Mouse (Mus musculus) hindbrain, embryonic 13.5 days (tissue): Measurements from ENCODE around the gene Usp39. TPM values are rescaled to one million over a fixed set of nuclear protein-coding genes. Genes with fewer than 3 reads are reported as not detected.

Experiments used
- ATAC-seq: fragments of 200-750 bp; cut with Nextera tagmentation; 2 replicates; pipeline ENCODE4 v1.8.0; 2017; ENCODE audit warnings: moderate TSS enrichment; ENCODE audit not compliant: low FRiP score
- H3K27ac ChIP-seq: fragments of 300-500 bp; sonication (generic); 2 replicates; pipeline ENCODE4 v1.5.1; 2015; ENCODE audit warnings: inconsistent platforms, mild to moderate bottlenecking, moderate library complexity
- H3K27me3 ChIP-seq: fragments of 300-500 bp; sonication (generic); 2 replicates; pipeline ENCODE4 v1.6.1; 2015; ENCODE audit warnings: mild to moderate bottlenecking, inconsistent platforms
- H3K36me3 ChIP-seq: fragments of 300-500 bp; sonication (generic); 2 replicates; pipeline ENCODE4 v1.6.1; 2015; ENCODE audit warnings: mild to moderate bottlenecking, inconsistent platforms
- H3K4me1 ChIP-seq: fragments of 300-500 bp; sonication (generic); replicated peaks from 2 replicates; pipeline ENCODE4 v1.6.1; 2015; ENCODE audit warnings: inconsistent platforms
- H3K4me2 ChIP-seq: fragments of 300-500 bp; sonication (generic); 2 replicates; pipeline ENCODE4 v1.6.1; 2015; ENCODE audit warnings: inconsistent platforms, mild to moderate bottlenecking, moderate library complexity
- H3K4me3 ChIP-seq: fragments of 300-500 bp; sonication (generic); 2 replicates; pipeline ENCODE4 v1.5.1; 2015; ENCODE audit warnings: mild to moderate bottlenecking, inconsistent platforms
- H3K9ac ChIP-seq: fragments of 300-500 bp; sonication (generic); 2 replicates; pipeline ENCODE4 v1.6.1; 2015; ENCODE audit warnings: mild to moderate bottlenecking, inconsistent platforms
- H3K9me3 ChIP-seq: fragments of 300-500 bp; sonication (generic); 2 replicates; pipeline ENCODE4 v1.6.1; 2016; ENCODE audit warnings: inconsistent platforms
- WGBS: fragments of 180-500 bp; shearing (Covaris S2); methylation state at CpG from one replicate; pipeline ENCODE4 v1.1.7; 2015; 5-methylcytosine and 5-hydroxymethylcytosine counted together
- polyA plus RNA-seq: library from polyadenylated mRNA; unstranded; fragments of >200 nt; fragmentation: Nextera tagmentation; extraction: Ambion mirVana; gene quantifications from 2 replicates; pipeline ENCODE4 v1.2.1, GENCODE M21; 2015

The Usp39 gene
- polyA plus RNA-seq, 1 experiment from 2014 or later: 46.7 TPM

- 0 out of 2 replicates have a peak, but pooled peaks cover 2% of the 10 kb centered on the region for H3K4me1 ChIP-seq
- H3K27me3 ChIP-seq: no peaks in the 10 kb centered on the region
- no peak overlapping the region for H3K4me3 ChIP-seq
- no peak overlapping the region for H3K4me2 ChIP-seq
- no peak overlapping the region for H3K9ac ChIP-seq
- no peaks in the 10 kb centered on the region for H3K36me3 ChIP-seq
- H3K27ac ChIP-seq: no peak overlapping the region
- WGBS: 87% methylated on average over 13 of the region's 13 CpGs
- no peaks in the 10 kb centered on the region for H3K9me3 ChIP-seq
- ATAC-seq: no peak
Measured at GRCm38 (mm10) chr6:72276972-72277441, 68.0 kb downstream of the Usp39 start.

GRCm38 (mm10) chr6:72276141-72276540 lies 68.8 kb downstream of the Usp39 start:
- Histone ChIP-seq H3K36me3 (no peaks in the 10 kb centered on the region), H3K9me3 (no peaks in the 10 kb centered on the region), H3K4me3 (no peak overlapping the region), H3K4me1 (0 out of 2 replicates have a peak, but pooled peaks cover 2% of the 10 kb centered on the region), H3K27me3 (no peaks in the 10 kb centered on the region), H3K9ac (no peak overlapping the region), H3K27ac (no peak overlapping the region), H3K4me2 (no peak overlapping the region)
- 91% methylated on average over 6 of the region's 6 CpGs for WGBS
- ATAC-seq: no peak

- H3K27me3 ChIP-seq: no peaks in the 10 kb centered on the region
- no peaks in the 10 kb centered on the region for H3K36me3 ChIP-seq
- WGBS: 74% methylated on average over 4 of the region's 4 CpGs
- no peak overlapping the region for H3K4me2 ChIP-seq
- H3K4me3 ChIP-seq: no peak overlapping the region
- no peak overlapping the region for H3K27ac ChIP-seq
- no peak overlapping the region for H3K9ac ChIP-seq
- no peak for ATAC-seq
- 0 out of 2 replicates have a peak, but pooled peaks cover 2% of the 10 kb centered on the region for H3K4me1 ChIP-seq
- no peaks in the 10 kb centered on the region for H3K9me3 ChIP-seq
Measured at GRCm38 (mm10) chr6:72275527-72275926, 69.5 kb downstream of the Usp39 start.

GRCm38 (mm10) chr6:72273153-72273552 lies 71.8 kb downstream of the Usp39 start:
- no peaks in the 10 kb centered on the region for H3K36me3 ChIP-seq
- 84% methylated on average over 6 of the region's 6 CpGs for WGBS
- H3K4me2 ChIP-seq: no peak overlapping the region
- no peaks in the 10 kb centered on the region for H3K9me3 ChIP-seq
- no peak overlapping the region for H3K4me3 ChIP-seq
- ATAC-seq: no peak
- no peak overlapping the region for H3K9ac ChIP-seq
- no peaks in the 10 kb centered on the region for H3K27me3 ChIP-seq
- peaks cover 7% of the 10 kb centered on the region for H3K4me1 ChIP-seq
- no peak overlapping the region for H3K27ac ChIP-seq

GRCm38 (mm10) chr6:72272161-72272696 lies 72.8 kb downstream of the Usp39 start:
- H3K9me3 ChIP-seq: no peaks in the 10 kb centered on the region
- H3K4me2 ChIP-seq: no peak overlapping the region
- H3K27me3 ChIP-seq: no peaks in the 10 kb centered on the region
- peaks cover 7% of the 10 kb centered on the region for H3K4me1 ChIP-seq
- H3K9ac ChIP-seq: no peak overlapping the region
- no peak for ATAC-seq
- H3K36me3 ChIP-seq: no peaks in the 10 kb centered on the region
- WGBS: 88% methylated on average over 10 of the region's 10 CpGs
- H3K4me3 ChIP-seq: no peak overlapping the region
- H3K27ac ChIP-seq: no peak overlapping the region

- WGBS: 86% methylated on average over 11 of the region's 11 CpGs
- Histone ChIP-seq H3K27me3 (0 out of 2 replicates have a peak, but pooled peaks cover 4% of the 10 kb centered on the region), H3K36me3 (no peaks in the 10 kb centered on the region), H3K9ac (no peak overlapping the region), H3K27ac (no peak overlapping the region), H3K4me2 (no peak overlapping the region), H3K4me3 (no peak overlapping the region), H3K4me1 (peaks cover 7% of the 10 kb centered on the region), H3K9me3 (no peaks in the 10 kb centered on the region)
- no peak for ATAC-seq
Measured at GRCm38 (mm10) chr6:72270952-72271519, 73.9 kb downstream of the Usp39 start.

GRCm38 (mm10) chr6:72270258-72270657 lies 74.7 kb downstream of the Usp39 start:
- H3K9me3 ChIP-seq: no peaks in the 10 kb centered on the region

More at GRCm38 (mm10) chr6:72270258-72270657, 74.7 kb downstream of the Usp39 start:
- H3K36me3 ChIP-seq: no peaks in the 10 kb centered on the region
- 0 out of 2 replicates have a peak, but pooled peaks cover 4% of the 10 kb centered on the region for H3K27me3 ChIP-seq
- 81% methylated on average over 5 of the region's 5 CpGs for WGBS
- peaks cover 7% of the 10 kb centered on the region for H3K4me1 ChIP-seq
- ATAC-seq: no peak
- no peak overlapping the region for H3K4me3 ChIP-seq
- no peak overlapping the region for H3K9ac ChIP-seq
- H3K27ac ChIP-seq: no peak overlapping the region
- H3K4me2 ChIP-seq: no peak overlapping the region

Other genes starting within 250 kb of the Usp39 start
- 52.9 and 53.9 TPM in 2 replicates for gene St3gal5, start 247.6 kb downstream of the Usp39 start, polyA plus RNA-seq
- 3.2 and 4.2 TPM in 2 replicates for gene Atoh8, start 109.6 kb downstream of the Usp39 start, polyA plus RNA-seq
- gene Sftpb, start 40.6 kb downstream of the Usp39 start, polyA plus RNA-seq: 0.40 TPM in 1 of 2 replicates, not detected in the other
- 20.6 and 21.1 TPM in 2 replicates for gene 0610030E20Rik, start 2.1 kb upstream of the Usp39 start, polyA plus RNA-seq
- gene Tmem150a, start 10.3 kb upstream of the Usp39 start, polyA plus RNA-seq: 14.4 and 16.0 TPM in 2 replicates
- 141 and 147 TPM in 2 replicates for gene Rnf181, start 21.8 kb upstream of the Usp39 start, polyA plus RNA-seq
- gene Vamp5, start 35.3 kb upstream of the Usp39 start, polyA plus RNA-seq: 18.8 and 20.8 TPM in 2 replicates
- 25.9 and 29.4 TPM in 2 replicates for gene Vamp8, start 45.5 kb upstream of the Usp39 start, polyA plus RNA-seq
- gene Ggcx, start 69.1 kb upstream of the Usp39 start, polyA plus RNA-seq: 15.3 and 19.4 TPM in 2 replicates
- 388 and 410 TPM in 2 replicates for gene Mat2a, start 94.4 kb upstream of the Usp39 start, polyA plus RNA-seq
- 0.41 and 1.0 TPM in 2 replicates for gene Sh2d6, start 176.5 kb upstream of the Usp39 start, polyA plus RNA-seq
- 9.2 and 10.2 TPM in 2 replicates for gene Capg, start 199.2 kb upstream of the Usp39 start, polyA plus RNA-seq